ENCODE assay signal across 16 mouse cellular contexts in the genomic region with DNA sequence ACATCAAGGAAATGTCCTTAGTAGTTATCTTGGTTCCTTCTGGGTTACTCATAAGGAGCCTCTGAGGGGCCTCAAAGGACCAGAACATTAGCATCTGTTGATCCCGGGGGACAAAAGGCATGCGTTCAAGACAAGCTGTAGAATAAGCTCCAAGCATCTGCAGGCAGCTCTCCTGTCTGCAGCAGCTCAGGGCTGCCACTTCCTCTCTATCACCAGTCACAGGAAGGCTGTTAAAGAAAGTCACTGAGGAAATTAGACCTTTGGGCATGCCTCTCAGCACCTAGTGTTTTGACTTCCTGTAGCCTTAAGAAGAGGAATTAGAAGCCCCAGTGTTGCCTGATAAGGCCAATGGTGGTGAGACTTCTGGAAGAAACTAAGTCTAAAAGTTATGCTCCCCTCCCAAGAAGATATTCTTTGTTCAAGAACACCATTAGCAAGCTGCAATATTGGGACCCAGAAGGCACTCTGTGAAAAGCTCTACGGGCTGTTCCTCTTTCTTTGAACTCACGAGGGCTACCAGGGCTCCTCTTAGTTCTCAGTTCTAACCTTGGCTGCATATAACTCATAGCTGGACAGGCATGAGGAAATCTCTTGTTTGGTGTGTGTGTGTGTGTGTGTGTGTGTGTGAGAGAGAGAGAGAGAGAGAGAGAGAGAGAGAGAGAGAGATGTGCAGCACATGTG. TPM values are rescaled to one million over a fixed set of nuclear protein-coding genes. Genes with fewer than 3 reads are reported as not detected.
DNase-seq lines count a peak whose midpoint lies in the region; ATAC-seq and TF ChIP-seq lines count a peak whose summit lies in the region.
"Had no signal": no experiment of that assay in that cellular context is flagged by ENCODE, and none has a peak within 500 bp of the region (broad histone marks: within the 10 kb centered on the region; RNA-seq: fewer than 3 reads in every experiment).

No protein-coding gene starts in this region.

- no peaks in the 10 kb centered on the region for H3K36me3 ChIP-seq in heart, embryonic 10.5 days
- H3K36me3 ChIP-seq in heart, adult 2 months (ENCODE audit: control insufficient read depth, insufficient read depth, low read length), result no peaks in the 10 kb centered on the region
- no peaks in the 10 kb centered on the region for H3K36me3 ChIP-seq in CH12.LX (replicated peaks in 1 of 2; ENCODE audit: control insufficient read depth in 1 of 2, insufficient read depth in 1 of 2, low read length in 1 of 2)
- no peaks in the 10 kb centered on the region for H3K36me3 ChIP-seq in midbrain, embryonic 10.5 days
- H3K36me3 ChIP-seq in hindbrain, embryonic 16.5 days (ENCODE audit: control insufficient read depth, insufficient read depth, low read length), result no peaks in the 10 kb centered on the region
- H3K36me3 ChIP-seq: limb, embryonic 13.5 days had no signal

- 36% methylated on average over 4 of the region's 4 CpGs for WGBS in heart, embryonic 10.5 days
- 30% methylated on average over 4 of the region's 4 CpGs for WGBS in heart, adult 2 months
- 68% methylated on average over 4 of the region's 4 CpGs for WGBS in midbrain, embryonic 10.5 days
- WGBS in hindbrain, embryonic 16.5 days, result 67% methylated on average over 4 of the region's 4 CpGs

- H3K27me3 ChIP-seq in heart, embryonic 10.5 days (ENCODE audit: insufficient read depth, poor library complexity, severe bottlenecking), result peaks cover 22% of the 10 kb centered on the region; the same call in 1 of the 2 replicates
- peaks cover 2% of the 10 kb centered on the region; the same call in 1 of the 2 replicates for H3K27me3 ChIP-seq in heart, adult 2 months (ENCODE audit: control insufficient read depth, insufficient read depth, low read length)
- no peaks in the 10 kb centered on the region for H3K27me3 ChIP-seq in CH12.LX (replicated peaks)
- H3K27me3 ChIP-seq in midbrain, embryonic 10.5 days (ENCODE audit: low read depth, poor library complexity, severe bottlenecking), result no peaks in the 10 kb centered on the region
- H3K27me3 ChIP-seq in hindbrain, embryonic 16.5 days (replicated peaks; ENCODE audit: control insufficient read depth, insufficient read depth, low read length), result no peaks in the 10 kb centered on the region
- H3K27me3 ChIP-seq: limb, embryonic 13.5 days; Patski had no signal

- no peak for TF ChIP-seq CTCF in heart, adult 2 months (IDR thresholded peaks at IDR 0.05)
- no peak for TF ChIP-seq CTCF in CH12.LX (conservative IDR thresholded peaks at IDR 0.05 in 1 of 2, IDR thresholded peaks at IDR 0.05 in 1 of 2; ENCODE audit: low read depth in 2 of 2, low read length in 2 of 2)

- no peak for TF ChIP-seq EP300 in heart, adult 2 months (IDR thresholded peaks at IDR 0.05; ENCODE audit: insufficient read depth, low read depth, low read length)
- peak; percentile 81 for TF ChIP-seq EP300 in CH12.LX (IDR thresholded peaks at IDR 0.05; ENCODE audit: low read length)

- H3K27ac ChIP-seq in heart, embryonic 10.5 days, result peak overlapping the region; percentile 44; the same call in 1 of the 2 replicates
- no peak overlapping the region for H3K27ac ChIP-seq in heart, adult 2 months
- no peak overlapping the region for H3K27ac ChIP-seq in CH12.LX (ENCODE audit: insufficient read depth, low read depth)
- no peak overlapping the region for H3K27ac ChIP-seq in midbrain, embryonic 10.5 days (replicated peaks)
- no peak overlapping the region for H3K27ac ChIP-seq in hindbrain, embryonic 16.5 days (ENCODE audit: low read depth, low read length)
- H3K27ac ChIP-seq: limb, embryonic 13.5 days had no signal

- ATAC-seq in inflammation-experienced regulatory T-cells, adult 6 months, result peak; percentile 88
- ATAC-seq in hindbrain, embryonic 16.5 days, result no peak
- ATAC-seq: Patski had no signal

- no peaks in the 10 kb centered on the region for H3K79me2 ChIP-seq in heart, adult 2 months (replicated peaks; ENCODE audit: control insufficient read depth, insufficient read depth, low read length)
- no peaks in the 10 kb centered on the region for H3K79me2 ChIP-seq in CH12.LX (replicated peaks; ENCODE audit: control insufficient read depth, extremely low read depth, insufficient read depth, poor library complexity, severe bottlenecking)

- peaks cover 32% of the 10 kb centered on the region for H3K4me1 ChIP-seq in heart, embryonic 10.5 days
- peaks cover 2% of the 10 kb centered on the region for H3K4me1 ChIP-seq in heart, adult 2 months (ENCODE audit: control insufficient read depth, insufficient read depth, low read length)
- peaks cover 11 to 43% of the 10 kb centered on the region in 2 experiments for H3K4me1 ChIP-seq in CH12.LX (ENCODE audit: control insufficient read depth in 1 of 2, insufficient read depth in 2 of 2)
- peaks cover 10% of the 10 kb centered on the region for H3K4me1 ChIP-seq in midbrain, embryonic 10.5 days
- no peaks in the 10 kb centered on the region for H3K4me1 ChIP-seq in hindbrain, embryonic 16.5 days (ENCODE audit: control insufficient read depth, insufficient read depth, low read depth, low read length)

- in situ Hi-C loops in CH12.LX (cut with MboI; ENCODE audit: low pct_ligation_motif_present, low pct_unique_long_range_greater_than_20kb, low sequenced_read_pairs), result loop anchor here (5.0 kb wide), 2 partner anchors 52 to 272 kb away; partner anchors contain the start of gene Aplf

- DNase-seq in heart, embryonic 10.5 days (ENCODE audit: low spot score), result no peak
- DNase-seq in heart, adult 2 months, result no peak
- peak; percentile 97 for DNase-seq in CH12.LX (ENCODE audit: extremely low read depth)
- DNase-seq in thymus, postnatal 0 days (ENCODE audit: low spot score), result peak; percentile 71
- no peak for DNase-seq in cerebellum, postnatal 10 days
- no peak for DNase-seq in midbrain, embryonic 10.5 days (ENCODE audit: low spot score)

- H3K4me3 ChIP-seq in heart, embryonic 10.5 days, result no peak overlapping the region
- H3K4me3 ChIP-seq in heart, adult 2 months, result no peak overlapping the region
- H3K4me3 ChIP-seq in CH12.LX (replicated peaks in 1 of 3; ENCODE audit: low read depth in 2 of 3, low read length in 2 of 3, poor library complexity in 1 of 3), result no peak overlapping the region
- no peak overlapping the region for H3K4me3 ChIP-seq in midbrain, embryonic 10.5 days
- no peak overlapping the region for H3K4me3 ChIP-seq in hindbrain, embryonic 16.5 days (ENCODE audit: low read length)
- H3K4me3 ChIP-seq: erythroblast, embryonic 14.5 days; limb, embryonic 13.5 days had no signal

- intact Hi-C loops in heart, adult 2 months (cut with DNase I), result loop anchor here (5.0 kb wide), 2 partner anchors 122 to 272 kb away; partner anchors contain the start of gene Aplf

- TF ChIP-seq POLR2A in heart, adult 2 months (IDR thresholded peaks at IDR 0.05; ENCODE audit: insufficient read depth, low read depth, low read length), result no peak
- no peak for TF ChIP-seq POLR2A in CH12.LX (IDR thresholded peaks at IDR 0.05; ENCODE audit: low read depth, low read length)

- H3K9ac ChIP-seq in heart, adult 2 months (ENCODE audit: low read depth, low read length), result no peak overlapping the region
- H3K9ac ChIP-seq in CH12.LX (ENCODE audit: insufficient read depth, low read depth), result no peak overlapping the region
- no peak overlapping the region for H3K9ac ChIP-seq in hindbrain, embryonic 16.5 days (ENCODE audit: low read depth, low read length)
- H3K9ac ChIP-seq: limb, embryonic 13.5 days had no signal

- H3K4me2 ChIP-seq in CH12.LX (ENCODE audit: insufficient read depth, low read depth, poor library complexity, severe bottlenecking), result no peak overlapping the region
- no peak overlapping the region for H3K4me2 ChIP-seq in hindbrain, embryonic 16.5 days (ENCODE audit: low read length)
- H3K4me2 ChIP-seq: limb, embryonic 13.5 days had no signal

- no peaks in the 10 kb centered on the region for H3K9me3 ChIP-seq in heart, embryonic 10.5 days
- peaks cover 2% of the 10 kb centered on the region for H3K9me3 ChIP-seq in CH12.LX (replicated peaks; ENCODE audit: low read length)
- H3K9me3 ChIP-seq in midbrain, embryonic 10.5 days (replicated peaks), result no peaks in the 10 kb centered on the region
- H3K9me3 ChIP-seq in hindbrain, embryonic 16.5 days (ENCODE audit: control insufficient read depth, low read length), result no peaks in the 10 kb centered on the region
- H3K9me3 ChIP-seq: limb, embryonic 13.5 days had no signal

- no peak; the same call in 1 of the 2 replicates for TF ChIP-seq RAD21 in CH12.LX (IDR thresholded peaks at IDR 0.05; ENCODE audit: low read depth, low read length)

- dilution Hi-C loops in CH12.LX (cut with MboI; ENCODE audit: extremely low pct_ligation_motif_present, extremely low pct_unique_long_range_greater_than_20kb, low sequenced_read_pairs), result no loop called here

RNA-seq across cellular contexts. Expression of gene Gkn3, which starts 11.3 kb away (rescaled TPM):
- polyA plus RNA-seq in heart, embryonic 10.5 days (2016; fragmentation: Nextera tagmentation; extraction: Ambion mirVana), result 0.17 and 0.58 TPM in 2 replicates
- total RNA-seq in heart, adult 2 months (2021), result 1 to 10 TPM; 1.7 to 2.1 TPM
- polyA plus RNA-seq in heart, adult 2 months (2012; rRNA removed), result 1.9 and 4.4 TPM in 2 replicates
- not detected in 2 replicates for total RNA-seq in CH12.LX (2012; rRNA removed)
- 0.42 TPM in 1 of 2 replicates, not detected in the other for total RNA-seq in CH12.LX (2014; rRNA removed)
- not detected in 2 replicates for polyA plus RNA-seq in CH12.LX (2012; ENCODE audit: insufficient read length, low read depth)
- not detected for polyA plus RNA-seq in inflammation-experienced regulatory T-cells, adult 6 months (2017; shearing (Covaris generic))
- polyA plus RNA-seq in thymus, postnatal 0 days (2015; fragmentation: Nextera tagmentation; extraction: Ambion mirVana), result 0.15 TPM in 1 of 2 replicates, not detected in the other
- not detected in 2 replicates for polyA plus RNA-seq in midbrain, embryonic 10.5 days (2016; fragmentation: Nextera tagmentation; extraction: Ambion mirVana)
- 0.44 and 0.93 TPM in 2 replicates for polyA plus RNA-seq in hindbrain, embryonic 16.5 days (2015; fragmentation: Nextera tagmentation; extraction: Ambion mirVana)
- polyA plus RNA-seq: erythroblast, embryonic 14.5 days; kidney, embryonic 14.5 days; Patski had no signal

RNA-seq across cellular contexts. Expression of gene Gkn2, which starts 26.9 kb away (rescaled TPM):
- not detected in 2 replicates for polyA plus RNA-seq in heart, embryonic 10.5 days (2016; fragmentation: Nextera tagmentation; extraction: Ambion mirVana)
- total RNA-seq in heart, adult 2 months (2021), result not detected
- polyA plus RNA-seq in heart, adult 2 months (2012; rRNA removed), result not detected in 2 replicates
- total RNA-seq in CH12.LX (2012; rRNA removed), result not detected in 2 replicates
- total RNA-seq in CH12.LX (2014; rRNA removed), result not detected in 2 replicates
- not detected in 2 replicates for polyA plus RNA-seq in CH12.LX (2012; ENCODE audit: insufficient read length, low read depth)
- polyA plus RNA-seq in inflammation-experienced regulatory T-cells, adult 6 months (2017; shearing (Covaris generic)), result not detected
- polyA plus RNA-seq in thymus, postnatal 0 days (2015; fragmentation: Nextera tagmentation; extraction: Ambion mirVana), result 0.96 and 0.99 TPM in 2 replicates
- polyA plus RNA-seq in midbrain, embryonic 10.5 days (2016; fragmentation: Nextera tagmentation; extraction: Ambion mirVana), result not detected in 2 replicates
- not detected in 2 replicates for polyA plus RNA-seq in hindbrain, embryonic 16.5 days (2015; fragmentation: Nextera tagmentation; extraction: Ambion mirVana)
- total RNA-seq: adrenal gland, postnatal 10 days; heart, adult 8-10 months; heart, postnatal 4 days; layer of hippocampus, postnatal 10 days had no signal
- polyA plus RNA-seq: erythroblast, embryonic 14.5 days; kidney, embryonic 14.5 days; limb, embryonic 13.5 days; Patski had no signal

RNA-seq across cellular contexts. Expression of gene Bmp10, which starts 28.8 kb away (rescaled TPM):
- 4.5 and 6.2 TPM in 2 replicates for polyA plus RNA-seq in heart, embryonic 10.5 days (2016; fragmentation: Nextera tagmentation; extraction: Ambion mirVana)
- 10 to 100 TPM; 51.0 to 60.1 TPM for total RNA-seq in heart, adult 2 months (2021)
- polyA plus RNA-seq in heart, adult 2 months (2012; rRNA removed), result 53.8 and 106 TPM in 2 replicates
- total RNA-seq in CH12.LX (2012; rRNA removed) (not detected in 2 replicates), CH12.LX (2014; rRNA removed) (not detected in 2 replicates)
- polyA plus RNA-seq in CH12.LX (2012; ENCODE audit: insufficient read length, low read depth), result not detected in 2 replicates
- polyA plus RNA-seq in inflammation-experienced regulatory T-cells, adult 6 months (2017; shearing (Covaris generic)), result not detected
- polyA plus RNA-seq in thymus, postnatal 0 days (2015; fragmentation: Nextera tagmentation; extraction: Ambion mirVana), result not detected in 2 replicates
- polyA plus RNA-seq in midbrain, embryonic 10.5 days (2016; fragmentation: Nextera tagmentation; extraction: Ambion mirVana), result not detected in 2 replicates
- not detected in 2 replicates for polyA plus RNA-seq in hindbrain, embryonic 16.5 days (2015; fragmentation: Nextera tagmentation; extraction: Ambion mirVana)
- polyA plus RNA-seq: erythroblast, embryonic 14.5 days; kidney, embryonic 14.5 days; limb, embryonic 13.5 days; Patski had no signal

RNA-seq across cellular contexts. Expression of gene Gkn1, which starts 49.3 kb away (rescaled TPM):
- polyA plus RNA-seq in heart, embryonic 10.5 days (2016; fragmentation: Nextera tagmentation; extraction: Ambion mirVana), result not detected in 2 replicates
- not detected for total RNA-seq in heart, adult 2 months (2021)
- 0.12 TPM in 2 replicates for polyA plus RNA-seq in heart, adult 2 months (2012; rRNA removed)
- not detected in 2 replicates for total RNA-seq in CH12.LX (2012; rRNA removed)
- not detected in 2 replicates for total RNA-seq in CH12.LX (2014; rRNA removed)
- polyA plus RNA-seq in CH12.LX (2012; ENCODE audit: insufficient read length, low read depth), result not detected in 2 replicates
- polyA plus RNA-seq in inflammation-experienced regulatory T-cells, adult 6 months (2017; shearing (Covaris generic)), result not detected
- 0.49 and 0.53 TPM in 2 replicates for polyA plus RNA-seq in thymus, postnatal 0 days (2015; fragmentation: Nextera tagmentation; extraction: Ambion mirVana)
- polyA plus RNA-seq in midbrain, embryonic 10.5 days (2016; fragmentation: Nextera tagmentation; extraction: Ambion mirVana), result not detected in 2 replicates
- not detected in 2 replicates for polyA plus RNA-seq in hindbrain, embryonic 16.5 days (2015; fragmentation: Nextera tagmentation; extraction: Ambion mirVana)
- total RNA-seq: adrenal gland, postnatal 10 days; heart, adult 8-10 months; layer of hippocampus, postnatal 10 days had no signal
- polyA plus RNA-seq: erythroblast, embryonic 14.5 days; kidney, embryonic 14.5 days; limb, embryonic 13.5 days; Patski had no signal

Comparison
In these comparisons a context has a peak if more than half of its experiments do, and no peak if none do; other contexts are left out.
1. DNase-seq: peak in CH12.LX (single experiment) and thymus, postnatal 0 days (single experiment); none in heart, embryonic 10.5 days (single experiment), heart, adult 2 months (0 of 2), cerebellum, postnatal 10 days (0 of 2) and midbrain, embryonic 10.5 days (single experiment).